In the genomic region with DNA sequence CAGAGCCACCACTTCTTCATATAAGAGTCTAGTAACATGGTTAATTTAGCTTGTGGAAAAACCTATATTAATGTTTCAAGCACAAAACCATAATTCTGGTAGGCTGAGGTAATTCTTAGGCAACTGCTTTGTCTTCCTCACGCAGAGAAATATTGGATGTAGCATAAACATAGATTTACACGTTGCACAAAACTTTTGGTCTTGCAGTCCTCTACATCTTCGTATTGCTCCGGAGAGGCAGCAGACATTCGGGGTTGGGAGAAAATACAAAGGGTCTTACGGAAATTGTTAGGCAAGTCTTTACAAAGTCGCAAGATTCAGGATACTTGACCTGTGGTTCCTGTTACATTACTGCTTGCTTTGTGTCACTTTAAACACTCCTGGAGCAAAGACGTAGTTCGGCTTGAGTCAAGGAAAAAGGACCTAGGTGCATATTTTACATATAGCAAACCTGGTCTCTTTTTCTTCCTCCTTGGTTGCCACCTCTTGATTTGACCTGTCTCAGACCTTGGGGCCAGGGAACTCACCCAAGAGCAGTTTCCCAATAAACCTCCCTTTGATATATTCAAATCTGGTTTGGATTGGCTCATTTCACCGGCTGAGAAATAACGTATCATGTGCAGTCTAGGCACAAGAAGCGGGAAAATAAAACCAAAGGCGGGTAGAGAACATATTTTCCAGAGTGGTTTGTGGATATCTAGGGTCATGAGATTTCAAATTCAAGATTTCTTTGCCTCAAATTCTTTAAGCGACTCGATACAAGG, we compare ENCODE assay signal across 8 mouse cellular contexts. TPM values are rescaled to one million over a fixed set of nuclear protein-coding genes. Genes with fewer than 3 reads are reported as not detected.
DNase-seq lines count a peak whose midpoint lies in the region; ATAC-seq and TF ChIP-seq lines count a peak whose summit lies in the region.

No protein-coding gene starts in this region.

- H3K9me3 ChIP-seq in forebrain, embryonic 12.5 days, result no peaks in the 10 kb centered on the region
- no peaks in the 10 kb centered on the region for H3K9me3 ChIP-seq in liver, embryonic 11.5 days (ENCODE audit: control insufficient read depth, low read length)
- H3K9me3 ChIP-seq in stomach, postnatal 0 days (ENCODE audit: control insufficient read depth, low read length), result no peaks in the 10 kb centered on the region

- WGBS in forebrain, embryonic 12.5 days, result 0% methylated on average over 15 of the region's 15 CpGs
- under 1% methylated on average over 15 of the region's 15 CpGs for WGBS in liver, embryonic 11.5 days
- WGBS in stomach, postnatal 0 days, result under 1% methylated on average over 15 of the region's 15 CpGs

- DNase-seq in kidney, postnatal 10 days, result peak; percentile 20
- no peak for DNase-seq in kidney, adult 18-20 months
- DNase-seq in Patski (ENCODE audit: low read depth, low spot score), result no peak
- no peak for DNase-seq in liver, embryonic 11.5 days (ENCODE audit: low spot score)
- no peak for DNase-seq in stomach, postnatal 0 days (ENCODE audit: low spot score)
- DNase-seq in cerebellum, postnatal 25 days, result no peak
- no peak for DNase-seq in embryo, embryonic 9.5 days (ENCODE audit: extremely low spot score)

- TF ChIP-seq CTCF in Patski (IDR thresholded peaks at IDR 0.05), result no peak
- TF ChIP-seq CTCF in stomach, postnatal 0 days (IDR thresholded peaks at IDR 0.05; ENCODE audit: low read depth), result no peak

- H3K4me3 ChIP-seq in forebrain, embryonic 12.5 days (replicated peaks), result peak overlapping the region; percentile 50
- H3K4me3 ChIP-seq in liver, embryonic 11.5 days (ENCODE audit: low read depth, low read length), result peak overlapping the region; percentile 65
- peak overlapping the region; percentile 45 for H3K4me3 ChIP-seq in stomach, postnatal 0 days (ENCODE audit: low read depth, low read length)

- in situ Hi-C loops in Patski (cut with MboI; ENCODE audit: low pct_unique_long_range_greater_than_20kb), result loop anchor here (5.0 to 10.0 kb wide), 3 partner anchors 63 to 1820 kb away; partner anchors contain the start of genes Hist1h2ag, Hist1h2ai, Hist1h2bj and Hist1h2bl

- H3K4me2 ChIP-seq in forebrain, embryonic 12.5 days, result peak overlapping the region; percentile 58
- peak overlapping the region; percentile 88 for H3K4me2 ChIP-seq in liver, embryonic 11.5 days
- H3K4me2 ChIP-seq in stomach, postnatal 0 days (replicated peaks; ENCODE audit: low read depth), result peak overlapping the region; percentile 73

- H3K27ac ChIP-seq in forebrain, embryonic 12.5 days, result peak overlapping the region; percentile 98
- peak overlapping the region; percentile 100 for H3K27ac ChIP-seq in liver, embryonic 11.5 days (ENCODE audit: low read depth, low read length)
- peak overlapping the region; percentile 74 for H3K27ac ChIP-seq in stomach, postnatal 0 days (replicated peaks)

- no peaks in the 10 kb centered on the region for H3K36me3 ChIP-seq in forebrain, embryonic 12.5 days (replicated peaks)
- H3K36me3 ChIP-seq in liver, embryonic 11.5 days (ENCODE audit: control insufficient read depth, insufficient read depth, low read length), result no peaks in the 10 kb centered on the region
- H3K36me3 ChIP-seq in stomach, postnatal 0 days (ENCODE audit: control insufficient read depth, insufficient read depth, low read length), result no peaks in the 10 kb centered on the region

- no peak for TF ChIP-seq EP300 in stomach, postnatal 0 days (optimal IDR thresholded peaks at IDR 0.05)

- ATAC-seq in Patski, result peak; percentile 19
- 0 out of 2 replicates have a peak, but pooled peaks have one; percentile 1 for ATAC-seq in forebrain, embryonic 12.5 days (ENCODE audit: low FRiP score)
- peak; percentile 26; the same call in 1 of the 2 replicates for ATAC-seq in liver, embryonic 11.5 days (replicated peaks; ENCODE audit: low FRiP score)
- ATAC-seq in stomach, postnatal 0 days (ENCODE audit: low FRiP score, low TSS enrichment), result no peak

- H3K9ac ChIP-seq in forebrain, embryonic 12.5 days, result peak overlapping the region; percentile 70
- peak overlapping the region; percentile 94 for H3K9ac ChIP-seq in liver, embryonic 11.5 days (ENCODE audit: low read depth, low read length)
- peak overlapping the region; percentile 57 for H3K9ac ChIP-seq in stomach, postnatal 0 days (ENCODE audit: low read length)

- H3K4me1 ChIP-seq in forebrain, embryonic 12.5 days, result peaks cover 30% of the 10 kb centered on the region
- H3K4me1 ChIP-seq in liver, embryonic 11.5 days (replicated peaks; ENCODE audit: control insufficient read depth, insufficient read depth, low read length), result peaks cover 14% of the 10 kb centered on the region
- H3K4me1 ChIP-seq in stomach, postnatal 0 days (replicated peaks; ENCODE audit: control insufficient read depth, insufficient read depth), result no peaks in the 10 kb centered on the region

- H3K27me3 ChIP-seq in Patski, result no peaks in the 10 kb centered on the region
- H3K27me3 ChIP-seq in forebrain, embryonic 12.5 days, result no peaks in the 10 kb centered on the region
- no peaks in the 10 kb centered on the region for H3K27me3 ChIP-seq in liver, embryonic 11.5 days (replicated peaks; ENCODE audit: control insufficient read depth, insufficient read depth, low read length)
- H3K27me3 ChIP-seq in stomach, postnatal 0 days (ENCODE audit: control insufficient read depth, insufficient read depth, low read length), result no peaks in the 10 kb centered on the region

- POLR2A ChIA-PET in Patski (lab: Charles Lee), result interaction anchor here (0.6 kb wide), 1 partner anchor 48 kb away, joined by 3 read pairs; no protein-coding TSS in a partner anchor

- CTCF ChIA-PET in Patski (lab: Charles Lee), result interaction anchor here (1.1 to 1.6 kb wide), 2 partner anchors 9 to 20 kb away, joined by 4 to 6 read pairs; partner anchors contain the start of gene Hist1h2bh

RNA-seq across cellular contexts. Expression of gene Hist1h3g, which starts 0.7 kb away (rescaled TPM):
- polyA plus RNA-seq in Patski (2021), result 1.7 TPM
- polyA plus RNA-seq in forebrain, embryonic 12.5 days (2016; fragmentation: Nextera tagmentation; extraction: Ambion mirVana), result 7.2 and 8.3 TPM in 2 replicates
- polyA plus RNA-seq in liver, embryonic 11.5 days (2014; fragmentation: Nextera tagmentation; extraction: Ambion mirVana), result 5.2 TPM in 2 replicates
- 2.3 and 3.4 TPM in 2 replicates for polyA plus RNA-seq in stomach, postnatal 0 days (2015; fragmentation: Nextera tagmentation; extraction: Ambion mirVana)

RNA-seq across cellular contexts. Expression of gene Hist1h2af, which starts 0.8 kb away (rescaled TPM):
- 1.3 TPM for polyA plus RNA-seq in Patski (2021)
- 9.3 and 10.7 TPM in 2 replicates for polyA plus RNA-seq in forebrain, embryonic 12.5 days (2016; fragmentation: Nextera tagmentation; extraction: Ambion mirVana)
- 1.1 and 5.1 TPM in 2 replicates for polyA plus RNA-seq in liver, embryonic 11.5 days (2014; fragmentation: Nextera tagmentation; extraction: Ambion mirVana)
- 4.5 and 8.9 TPM in 2 replicates for polyA plus RNA-seq in stomach, postnatal 0 days (2015; fragmentation: Nextera tagmentation; extraction: Ambion mirVana)

RNA-seq across cellular contexts. Expression of gene Hist1h4h, which starts 3.7 kb away (rescaled TPM):
- 7.0 TPM for polyA plus RNA-seq in Patski (2021)
- 7.2 and 8.7 TPM in 2 replicates for polyA plus RNA-seq in forebrain, embryonic 12.5 days (2016; fragmentation: Nextera tagmentation; extraction: Ambion mirVana)
- polyA plus RNA-seq in liver, embryonic 11.5 days (2014; fragmentation: Nextera tagmentation; extraction: Ambion mirVana), result 3.3 and 4.3 TPM in 2 replicates
- polyA plus RNA-seq in stomach, postnatal 0 days (2015; fragmentation: Nextera tagmentation; extraction: Ambion mirVana), result 13.7 and 18.3 TPM in 2 replicates

RNA-seq across cellular contexts. Expression of gene Hist1h2bh, which starts 8.6 kb away (rescaled TPM):
- polyA plus RNA-seq in Patski (2021), result 2.1 TPM
- 0.87 and 0.95 TPM in 2 replicates for polyA plus RNA-seq in forebrain, embryonic 12.5 days (2016; fragmentation: Nextera tagmentation; extraction: Ambion mirVana)
- polyA plus RNA-seq in liver, embryonic 11.5 days (2014; fragmentation: Nextera tagmentation; extraction: Ambion mirVana), result 1.6 and 1.7 TPM in 2 replicates
- 0.30 and 0.62 TPM in 2 replicates for polyA plus RNA-seq in stomach, postnatal 0 days (2015; fragmentation: Nextera tagmentation; extraction: Ambion mirVana)

RNA-seq across cellular contexts. Expression of gene Hist1h3f, which starts 9.3 kb away (rescaled TPM):
- 0.49 TPM for polyA plus RNA-seq in Patski (2021)
- polyA plus RNA-seq in forebrain, embryonic 12.5 days (2016; fragmentation: Nextera tagmentation; extraction: Ambion mirVana), result 0.99 and 1.5 TPM in 2 replicates
- polyA plus RNA-seq in liver, embryonic 11.5 days (2014; fragmentation: Nextera tagmentation; extraction: Ambion mirVana), result 0.42 and 0.62 TPM in 2 replicates
- polyA plus RNA-seq in stomach, postnatal 0 days (2015; fragmentation: Nextera tagmentation; extraction: Ambion mirVana), result 0.51 and 0.78 TPM in 2 replicates
